In genomic region chr8:105544544-105545205, GRCm38 (mm10) we compare ENCODE assay signal across 8 mouse cellular contexts. TPM values are rescaled to one million over a fixed set of nuclear protein-coding genes. Genes with fewer than 3 reads are reported as not detected.
A peak's percentile ranks its signal among the peaks of the same experiment; 100 is the strongest.
DNase-seq lines count a peak whose midpoint lies in the region; ATAC-seq lines count a peak whose summit lies in the region.

No protein-coding gene starts in this region.

- peak; percentile 63 for DNase-seq in left cerebral cortex, postnatal 4 days
- DNase-seq in left cerebral cortex, adult 8-10 months (ENCODE audit: low spot score in 2 of 2): no peak
- DNase-seq in embryonic facial prominence, embryonic 14.5 days (ENCODE audit: low spot score): peak; percentile 28
- peak; percentile 43 to 46 for DNase-seq in heart, postnatal 14 days
- no peak for DNase-seq in T-cell, adult 2 months (ENCODE audit: low spot score)
- DNase-seq in frontal cortex, postnatal 14 days (ENCODE audit: low spot score in 2 of 2): no peak

- intact Hi-C loops in left cerebral cortex, postnatal 4 days (cut with DNase I): no loop called here
- intact Hi-C loops in heart, postnatal 14 days (cut with DNase I): no loop called here

- H3K27ac ChIP-seq in embryonic facial prominence, embryonic 14.5 days (replicated peaks; ENCODE audit: low read depth, low read length): no peak overlapping the region; the same call in 1 of the 2 replicates
- H3K27ac ChIP-seq in liver, embryonic 12.5 days: peak overlapping the region; percentile 92

- H3K27me3 ChIP-seq in embryonic facial prominence, embryonic 14.5 days (replicated peaks; ENCODE audit: control insufficient read depth, insufficient read depth, low read length): no peaks in the 10 kb centered on the region
- no peaks in the 10 kb centered on the region for H3K27me3 ChIP-seq in liver, embryonic 12.5 days (replicated peaks)

- no peak overlapping the region for H3K4me3 ChIP-seq in embryonic facial prominence, embryonic 14.5 days (ENCODE audit: low read depth, low read length)
- no peak overlapping the region for H3K4me3 ChIP-seq in liver, embryonic 12.5 days

- H3K4me1 ChIP-seq in embryonic facial prominence, embryonic 14.5 days (ENCODE audit: control insufficient read depth, insufficient read depth, low read length): 0 out of 2 replicates have a peak, but pooled peaks cover 14% of the 10 kb centered on the region
- peaks cover 77% of the 10 kb centered on the region for H3K4me1 ChIP-seq in liver, embryonic 12.5 days

- no peak overlapping the region for H3K4me2 ChIP-seq in embryonic facial prominence, embryonic 14.5 days (ENCODE audit: low read depth, low read length)
- no peak overlapping the region; the same call in 1 of the 2 replicates for H3K4me2 ChIP-seq in liver, embryonic 12.5 days

- 38% methylated on average over 7 of the region's 7 CpGs for WGBS in embryonic facial prominence, embryonic 14.5 days
- WGBS in liver, embryonic 12.5 days (ENCODE audit: insufficient replicate concordance): 62% methylated on average over 7 of the region's 7 CpGs

- no peak overlapping the region for H3K9ac ChIP-seq in embryonic facial prominence, embryonic 14.5 days (ENCODE audit: low read depth, low read length)
- H3K9ac ChIP-seq in liver, embryonic 12.5 days: no peak overlapping the region

- H3K9me3 ChIP-seq in embryonic facial prominence, embryonic 14.5 days (ENCODE audit: control insufficient read depth, low read length): no peaks in the 10 kb centered on the region
- H3K9me3 ChIP-seq in liver, embryonic 12.5 days (replicated peaks): no peaks in the 10 kb centered on the region

- peaks cover 8% of the 10 kb centered on the region for H3K36me3 ChIP-seq in embryonic facial prominence, embryonic 14.5 days (ENCODE audit: control insufficient read depth, insufficient read depth, low read length)
- peaks cover 9% of the 10 kb centered on the region for H3K36me3 ChIP-seq in liver, embryonic 12.5 days

- no peak for ATAC-seq in embryonic facial prominence, embryonic 14.5 days (ENCODE audit: low read depth)
- no peak for ATAC-seq in liver, embryonic 12.5 days
- ATAC-seq in megakaryocyte, adult 5-6 weeks (ENCODE audit: poor library complexity, severe bottlenecking): no peak

RNA-seq across cellular contexts. Expression of gene Atp6v0d1, which starts 21.2 kb away (rescaled TPM):
- 100 to 1,000 TPM; 255 to 260 TPM for total RNA-seq in left cerebral cortex, postnatal 4 days (2021)
- 100 to 1,000 TPM; 297 to 314 (median 303) TPM for total RNA-seq in left cerebral cortex, adult 8-10 months (2022)
- polyA plus RNA-seq in embryonic facial prominence, embryonic 14.5 days (2014; fragmentation: Nextera tagmentation; extraction: Ambion mirVana): 92.7 and 102 TPM in 2 replicates
- 10 to 100 TPM; 57.2 to 57.8 TPM for total RNA-seq in heart, postnatal 14 days (2021)
- 47.2 and 51.0 TPM in 2 replicates for polyA plus RNA-seq in liver, embryonic 12.5 days (2016; fragmentation: Nextera tagmentation; extraction: Ambion mirVana)
- total RNA-seq in megakaryocyte, adult 5-6 weeks (2015): 222 and 239 TPM in 2 replicates
- 86.2 and 101 TPM in 2 replicates for total RNA-seq in megakaryocyte, adult 5-6 weeks (2017)

RNA-seq across cellular contexts. Expression of gene Hsd11b2, which starts 26.1 kb away (rescaled TPM):
- not detected for total RNA-seq in left cerebral cortex, postnatal 4 days (2021)
- not detected for total RNA-seq in left cerebral cortex, adult 8-10 months (2022)
- polyA plus RNA-seq in embryonic facial prominence, embryonic 14.5 days (2014; fragmentation: Nextera tagmentation; extraction: Ambion mirVana): 1.1 and 2.2 TPM in 2 replicates
- 1 to 10 TPM in 1 of 2 experiments, under 1 TPM in 1; 0.53 to 1.0 TPM for total RNA-seq in heart, postnatal 14 days (2021)
- 6.0 and 6.7 TPM in 2 replicates for polyA plus RNA-seq in liver, embryonic 12.5 days (2016; fragmentation: Nextera tagmentation; extraction: Ambion mirVana)
- total RNA-seq in megakaryocyte, adult 5-6 weeks (2015): not detected in 2 replicates
- not detected in 2 replicates for total RNA-seq in megakaryocyte, adult 5-6 weeks (2017)

RNA-seq across cellular contexts. Expression of gene Zdhhc1, which starts 48.0 kb away (rescaled TPM):
- 10 to 100 TPM; 16.6 to 21.3 TPM for total RNA-seq in left cerebral cortex, postnatal 4 days (2021)
- total RNA-seq in left cerebral cortex, adult 8-10 months (2022): 10 to 100 TPM; 38.3 to 45.8 (median 42.9) TPM
- 30.1 and 38.6 TPM in 2 replicates for polyA plus RNA-seq in embryonic facial prominence, embryonic 14.5 days (2014; fragmentation: Nextera tagmentation; extraction: Ambion mirVana)
- 10 to 100 TPM; 14.9 to 16.3 TPM for total RNA-seq in heart, postnatal 14 days (2021)
- 4.0 and 4.6 TPM in 2 replicates for polyA plus RNA-seq in liver, embryonic 12.5 days (2016; fragmentation: Nextera tagmentation; extraction: Ambion mirVana)
- 0.52 and 1.2 TPM in 2 replicates for total RNA-seq in megakaryocyte, adult 5-6 weeks (2015)
- 0.20 and 0.92 TPM in 2 replicates for total RNA-seq in megakaryocyte, adult 5-6 weeks (2017)

Comparison
In these comparisons a context has a peak if more than half of its experiments do, and no peak if none do; other contexts are left out.
1. DNase-seq: peak in left cerebral cortex, postnatal 4 days (single experiment), embryonic facial prominence, embryonic 14.5 days (single experiment) and heart, postnatal 14 days (2 of 2); none in left cerebral cortex, adult 8-10 months (0 of 2), T-cell, adult 2 months (single experiment) and frontal cortex, postnatal 14 days (0 of 2).
2. RNA of gene Zdhhc1, which starts 48.0 kb away (total RNA-seq): 38.3 to 45.8 TPM in left cerebral cortex, adult 8-10 months, 16.6 to 21.3 TPM in left cerebral cortex, postnatal 4 days and 14.9 to 16.3 TPM in heart, postnatal 14 days; 0.20 to 1.2 TPM in megakaryocyte, adult 5-6 weeks; every median in the first group is over 4 times any median in the second.